Mouse (Mus musculus): ENCODE results near the gene Trpc4ap. TPM values are rescaled to one million over a fixed set of nuclear protein-coding genes. Genes with fewer than 3 reads are reported as not detected.

Trpc4ap gene
- total and polyA plus RNA-seq, 2 experiments from 2014 or later, result 70.5 to 84.8 TPM

DNA sequence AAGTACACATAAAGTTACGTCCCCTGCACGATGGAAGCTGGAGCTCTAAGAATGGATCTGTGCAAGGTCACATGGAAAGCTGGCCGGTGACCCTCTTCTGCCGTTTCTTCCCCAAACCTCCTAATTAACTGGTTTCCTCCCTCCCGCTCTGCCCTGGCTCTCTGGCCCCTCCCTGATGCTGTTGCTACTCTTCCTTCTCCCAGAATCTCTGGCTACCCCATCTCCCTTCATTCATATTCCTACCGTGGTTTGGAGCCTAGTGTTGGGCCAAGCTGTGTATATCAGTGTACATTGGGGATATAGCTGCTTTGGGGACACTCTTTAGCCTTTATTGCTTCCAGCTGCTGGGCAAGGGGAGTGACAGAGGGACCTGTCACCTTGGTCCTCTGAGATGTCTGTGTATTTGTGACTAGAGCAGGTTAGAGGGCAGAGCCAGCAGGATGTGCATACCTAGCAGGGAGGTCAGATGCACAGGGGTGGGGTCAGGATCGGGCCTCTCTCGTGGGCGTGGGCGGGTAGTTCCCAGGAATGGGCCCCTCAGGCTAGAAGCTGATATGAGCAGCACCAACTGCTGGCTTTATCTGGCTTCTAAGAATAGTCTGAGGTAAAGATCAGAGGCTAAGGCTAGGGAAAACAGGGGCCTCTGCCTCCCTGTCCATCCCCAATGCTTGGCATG, 87.5 kb downstream of the Trpc4ap start:
- no peak for DNase-seq (ENCODE audit: low spot score)
- no peak for ATAC-seq (ENCODE audit: insufficient read depth, low read depth)
- no peaks in the 10 kb centered on the region for H3K27me3 ChIP-seq (ENCODE audit: control insufficient read depth, insufficient read depth, low read length)
- no peak overlapping the region for H3K4me2 ChIP-seq (ENCODE audit: low read depth, low read length)
- TF ChIP-seq CTCF (IDR thresholded peaks at IDR 0.05; ENCODE audit: low read depth) (no peak), EP300 (IDR thresholded peaks at IDR 0.05; ENCODE audit: low read depth) (no peak)
- no peak overlapping the region for H3K9ac ChIP-seq (replicated peaks; ENCODE audit: low read depth, low read length)
- H3K36me3 ChIP-seq (replicated peaks; ENCODE audit: control insufficient read depth, insufficient read depth, low read length), result no peaks in the 10 kb centered on the region
- peak overlapping the region; percentile 89 for H3K27ac ChIP-seq (ENCODE audit: low read depth)
- H3K9me3 ChIP-seq (replicated peaks; ENCODE audit: control insufficient read depth, low read length), result no peaks in the 10 kb centered on the region
- peaks cover 4% of the 10 kb centered on the region; the same call in 1 of the 2 replicates for H3K4me1 ChIP-seq (ENCODE audit: control insufficient read depth, insufficient read depth)
- WGBS, result 21% methylated on average over 10 of the region's 10 CpGs
- no peak overlapping the region for H3K4me3 ChIP-seq (ENCODE audit: low read depth, low read length)

DNA sequence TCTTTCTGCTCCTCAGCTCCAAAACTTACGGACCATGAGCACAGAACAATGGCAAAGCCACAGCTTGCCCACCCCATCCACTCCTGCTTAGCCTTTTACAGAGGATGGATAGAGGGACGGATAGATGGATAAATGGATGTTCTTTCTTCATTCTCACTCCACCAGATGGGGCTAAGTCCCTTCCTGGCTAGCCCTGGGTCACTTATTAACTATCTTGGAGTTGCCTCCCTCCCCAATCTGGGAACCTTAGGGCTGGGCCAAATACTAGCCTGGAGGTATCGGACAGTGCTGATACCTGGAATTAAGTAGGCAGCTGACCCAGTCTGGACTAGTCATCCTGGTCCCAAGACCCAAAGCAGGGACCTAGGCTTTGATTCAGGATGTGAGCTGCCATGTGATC, 88.5 kb downstream of the Trpc4ap start:
- 43% methylated on average over 3 of the region's 3 CpGs for WGBS
- Histone ChIP-seq H3K9ac (replicated peaks; ENCODE audit: low read depth, low read length) (no peak overlapping the region), H3K4me1 (ENCODE audit: control insufficient read depth, insufficient read depth) (peaks cover 4% of the 10 kb centered on the region; the same call in 1 of the 2 replicates), H3K4me2 (ENCODE audit: low read depth, low read length) (no peak overlapping the region), H3K9me3 (replicated peaks; ENCODE audit: control insufficient read depth, low read length) (no peaks in the 10 kb centered on the region), H3K36me3 (replicated peaks; ENCODE audit: control insufficient read depth, insufficient read depth, low read length) (no peaks in the 10 kb centered on the region), H3K27me3 (ENCODE audit: control insufficient read depth, insufficient read depth, low read length) (no peaks in the 10 kb centered on the region), H3K4me3 (ENCODE audit: low read depth, low read length) (no peak overlapping the region), H3K27ac (ENCODE audit: low read depth) (no peak overlapping the region)
- no peak for TF ChIP-seq EP300 (IDR thresholded peaks at IDR 0.05; ENCODE audit: low read depth)
- peak; percentile 64 for TF ChIP-seq CTCF (IDR thresholded peaks at IDR 0.05; ENCODE audit: low read depth)
- DNase-seq (ENCODE audit: low spot score) (peak; percentile 46), ATAC-seq (ENCODE audit: insufficient read depth, low read depth) (peak; percentile 50)

DNA sequence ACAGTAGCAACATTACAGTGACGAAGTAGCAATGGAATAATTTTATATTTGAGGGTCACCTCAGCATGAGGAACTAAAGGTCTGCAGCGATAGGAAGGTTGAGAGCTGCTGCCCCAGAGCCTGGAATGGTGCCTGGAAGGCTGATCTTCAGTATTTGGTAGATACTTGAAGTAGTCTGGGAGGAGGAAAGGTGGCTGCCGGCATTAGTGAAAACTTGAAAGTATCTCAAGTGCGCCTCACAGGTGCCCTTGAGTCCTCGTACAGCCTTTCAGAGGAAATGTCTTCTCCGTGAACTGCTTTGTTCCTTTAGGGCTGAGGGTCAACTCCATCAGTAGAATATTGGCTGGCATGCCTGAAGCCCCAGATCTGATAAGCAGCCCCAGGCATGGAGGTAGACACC, 96.7 kb downstream of the Trpc4ap start:
- no peak overlapping the region for H3K27ac ChIP-seq (ENCODE audit: low read depth)
- WGBS, result 73% methylated on average over 6 of the region's 6 CpGs
- no peak overlapping the region for H3K9ac ChIP-seq (replicated peaks; ENCODE audit: low read depth, low read length)
- H3K4me2 ChIP-seq (ENCODE audit: low read depth, low read length), result no peak overlapping the region
- H3K4me3 ChIP-seq (ENCODE audit: low read depth, low read length), result no peak overlapping the region
- DNase-seq (ENCODE audit: low spot score) (no peak), ATAC-seq (ENCODE audit: insufficient read depth, low read depth) (no peak)
- H3K4me1 ChIP-seq (ENCODE audit: control insufficient read depth, insufficient read depth), result peaks cover 7% of the 10 kb centered on the region; the same call in 1 of the 2 replicates
- no peaks in the 10 kb centered on the region for H3K27me3 ChIP-seq (ENCODE audit: control insufficient read depth, insufficient read depth, low read length)
- H3K36me3 ChIP-seq (replicated peaks; ENCODE audit: control insufficient read depth, insufficient read depth, low read length), result no peaks in the 10 kb centered on the region
- TF ChIP-seq CTCF (IDR thresholded peaks at IDR 0.05; ENCODE audit: low read depth), result no peak
- TF ChIP-seq EP300 (IDR thresholded peaks at IDR 0.05; ENCODE audit: low read depth), result no peak
- no peaks in the 10 kb centered on the region for H3K9me3 ChIP-seq (replicated peaks; ENCODE audit: control insufficient read depth, low read length)

DNA sequence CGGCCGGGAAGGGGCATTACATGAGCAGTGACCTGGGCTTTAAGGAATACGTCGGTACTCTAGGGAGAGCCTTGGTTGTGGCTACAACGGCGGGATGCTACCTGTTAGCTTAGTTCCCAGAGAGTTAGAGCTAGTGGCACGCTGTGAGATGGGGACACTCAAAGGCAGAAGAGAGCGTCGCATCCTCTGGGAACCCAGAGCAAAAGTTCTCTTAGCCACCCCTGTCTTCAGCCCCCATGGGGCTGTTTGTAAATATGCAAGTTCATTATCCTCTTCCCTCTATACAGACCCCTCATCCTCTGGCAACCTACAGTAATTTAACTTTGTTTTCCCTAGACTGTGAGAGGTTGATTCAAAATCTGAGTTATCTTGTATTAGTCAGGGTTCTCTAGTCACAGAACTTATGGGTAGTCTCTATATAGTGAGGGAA, 99.3 kb downstream of the Trpc4ap start:
- H3K4me3 ChIP-seq (ENCODE audit: low read depth, low read length), result peak overlapping the region; percentile 58
- peak overlapping the region; percentile 67 for H3K27ac ChIP-seq (ENCODE audit: low read depth)
- H3K27me3 ChIP-seq (ENCODE audit: control insufficient read depth, insufficient read depth, low read length), result no peaks in the 10 kb centered on the region

DNA sequence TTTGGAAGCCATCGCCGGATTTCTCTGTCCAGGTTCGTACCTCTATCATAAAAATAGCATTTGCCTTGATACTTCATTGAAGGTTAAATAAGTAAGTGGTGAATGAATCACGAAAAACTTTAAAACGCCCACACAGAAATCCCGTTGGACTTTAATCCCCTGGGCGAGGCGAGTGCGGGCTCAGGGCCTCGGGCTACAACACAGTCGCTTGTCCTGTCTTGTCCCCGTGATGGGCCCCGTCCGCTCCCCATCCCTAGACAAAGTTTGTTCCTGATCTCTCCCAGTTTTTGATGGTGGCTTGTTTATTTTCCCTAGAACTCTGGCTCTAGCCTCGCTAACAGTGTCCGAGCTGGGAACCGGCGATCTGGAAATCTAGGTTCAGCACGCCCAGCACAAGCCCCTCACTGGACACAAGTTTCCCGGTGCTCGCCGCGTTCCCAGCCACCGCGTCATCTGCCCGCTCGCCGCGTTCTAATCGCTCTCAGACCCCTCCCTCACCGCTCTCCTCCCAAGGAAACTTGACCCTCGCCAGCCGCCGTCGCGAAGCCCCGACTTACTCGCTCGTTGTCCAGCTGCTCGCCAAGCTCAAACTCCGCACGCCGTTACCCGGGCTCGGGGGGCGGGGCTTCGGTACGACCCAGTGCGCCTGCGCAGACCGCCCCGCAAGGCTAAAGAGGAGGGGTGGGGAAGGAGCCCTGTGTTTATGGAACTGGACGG, 99.9 kb downstream of the Trpc4ap start, which contains the start of gene Gss:
Gss (minus strand) TSS at position 674 of the 717 bp plus-strand sequence.
- H3K27me3 ChIP-seq (ENCODE audit: control insufficient read depth, insufficient read depth, low read length), result no peaks in the 10 kb centered on the region
- peak within 1 kb of the TSS; percentile 78 for H3K9ac ChIP-seq (replicated peaks; ENCODE audit: low read depth, low read length)
- peak within 1 kb of the TSS; percentile 86 for H3K4me2 ChIP-seq (ENCODE audit: low read depth, low read length)
- H3K4me1 ChIP-seq (ENCODE audit: control insufficient read depth, insufficient read depth), result peaks cover 7% of the 10 kb centered on the region; the same call in 1 of the 2 replicates
- H3K9me3 ChIP-seq (replicated peaks; ENCODE audit: control insufficient read depth, low read length), result no peaks in the 10 kb centered on the region
- H3K27ac ChIP-seq (ENCODE audit: low read depth), result peak within 1 kb of the TSS; percentile 87
- ATAC-seq (ENCODE audit: insufficient read depth, low read depth) (peak; percentile 89), DNase-seq (ENCODE audit: low spot score) (peak; percentile 97)
- TF ChIP-seq EP300 (IDR thresholded peaks at IDR 0.05; ENCODE audit: low read depth) (no peak), CTCF (IDR thresholded peaks at IDR 0.05; ENCODE audit: low read depth) (no peak)
- under 1% methylated on average over 53 of the region's 53 CpGs for WGBS
- no peaks in the 10 kb centered on the region for H3K36me3 ChIP-seq (replicated peaks; ENCODE audit: control insufficient read depth, insufficient read depth, low read length)
- H3K4me3 ChIP-seq (ENCODE audit: low read depth, low read length), result peak within 1 kb of the TSS; percentile 58

More for the DNA sequence above, 99.3 kb downstream of the Trpc4ap start:
- ATAC-seq (ENCODE audit: insufficient read depth, low read depth), result no peak
- WGBS, result 0% methylated on average over 9 of the region's 9 CpGs
- DNase-seq (ENCODE audit: low spot score), result no peak
- H3K4me1 ChIP-seq (ENCODE audit: control insufficient read depth, insufficient read depth), result peaks cover 7% of the 10 kb centered on the region; the same call in 1 of the 2 replicates
- no peaks in the 10 kb centered on the region for H3K36me3 ChIP-seq (replicated peaks; ENCODE audit: control insufficient read depth, insufficient read depth, low read length)
- TF ChIP-seq CTCF (IDR thresholded peaks at IDR 0.05; ENCODE audit: low read depth), result no peak
- TF ChIP-seq EP300 (IDR thresholded peaks at IDR 0.05; ENCODE audit: low read depth), result no peak
- no peaks in the 10 kb centered on the region for H3K9me3 ChIP-seq (replicated peaks; ENCODE audit: control insufficient read depth, low read length)
- H3K9ac ChIP-seq (replicated peaks; ENCODE audit: low read depth, low read length), result peak overlapping the region; percentile 50
- peak overlapping the region; percentile 86 for H3K4me2 ChIP-seq (ENCODE audit: low read depth, low read length)
